Mouse (Mus musculus) gastrocnemius, adult 2 months (tissue): ENCODE data around the gene Acot3. TPM values are rescaled to one million over a fixed set of nuclear protein-coding genes. Genes with fewer than 3 reads are reported as not detected.
A peak's percentile ranks its signal among the peaks of the same experiment; 100 is the strongest.
"Not testable (repeated sequence)": the region's sequence is repeated elsewhere in the genome, so short reads cannot be mapped to it uniquely, and the experiment has no call there.

Experiments used
- DNase-seq: peaks from one replicate; pipeline ENCODE4 v3.0.0; 2022
- H3K27ac ChIP-seq: fragments of 200-600 bp; 2 replicates; pipeline ENCODE4 v1.8.1; 2022; ENCODE audit warnings: mild to moderate bottlenecking
- H3K4me3 ChIP-seq: fragments of 200-600 bp; 2 replicates; pipeline ENCODE4 v1.8.1; 2022; ENCODE audit warnings: mild to moderate bottlenecking, moderate library complexity
- CTCF ChIP-seq: fragments of 200-600 bp; IDR thresholded peaks from 2 replicates; pipeline ENCODE4 v1.8.1; 2022; ENCODE audit warnings: antibody characterized with exemption, mild to moderate bottlenecking, moderate library complexity
- intact Hi-C: fragments of 180-260 bp; cut with DNase I; formaldehyde crosslinking; loops from one replicate; pipeline ENCODE4 v1.15.1; 2025
- total RNA-seq, 2 experiments: library from RNA; stranded (reverse); gene quantifications; 2 replicates each; pipeline ENCODE4 v1.2.3; 2021

Acot3 gene
- total RNA-seq, 2 experiments from 2014 or later: not detected

- Histone ChIP-seq H3K27ac (no peak overlapping the region), H3K4me3 (no peak overlapping the region)
- TF ChIP-seq CTCF: no peak
- no peak for DNase-seq
- intact Hi-C loops: no loop called here
Observed at GRCm38 (mm10) chr12:84025888-84026287, 26.1 kb upstream of the Acot3 start.

- DNase-seq, H3K4me3 ChIP-seq, H3K27ac ChIP-seq, intact Hi-C loops: not testable (repeated sequence)
Observed at GRCm38 (mm10) chr12:84028328-84028727, 23.6 kb upstream of the Acot3 start.

DNA sequence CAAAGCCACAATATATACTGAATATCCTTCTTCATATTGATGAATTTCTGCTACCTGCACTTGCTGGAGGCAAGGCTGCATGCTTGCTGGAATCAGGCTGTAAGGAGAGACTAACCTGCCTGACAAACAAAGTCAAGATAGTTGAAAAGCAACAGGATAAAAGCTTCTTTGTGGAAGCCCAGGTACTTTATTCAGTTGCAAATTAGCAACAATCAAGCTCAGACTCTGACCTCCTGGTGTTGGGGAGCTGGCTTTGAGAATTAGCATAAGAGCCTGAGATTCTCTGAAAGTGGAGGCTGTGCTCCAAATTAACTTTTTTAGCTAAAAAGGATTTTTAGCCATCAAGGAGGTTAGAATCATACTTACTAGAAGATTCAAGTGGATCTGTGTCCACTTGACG is 22.9 kb upstream of the Acot3 start:
- intact Hi-C loops, H3K27ac ChIP-seq, DNase-seq, H3K4me3 ChIP-seq: not testable (repeated sequence)

DNA sequence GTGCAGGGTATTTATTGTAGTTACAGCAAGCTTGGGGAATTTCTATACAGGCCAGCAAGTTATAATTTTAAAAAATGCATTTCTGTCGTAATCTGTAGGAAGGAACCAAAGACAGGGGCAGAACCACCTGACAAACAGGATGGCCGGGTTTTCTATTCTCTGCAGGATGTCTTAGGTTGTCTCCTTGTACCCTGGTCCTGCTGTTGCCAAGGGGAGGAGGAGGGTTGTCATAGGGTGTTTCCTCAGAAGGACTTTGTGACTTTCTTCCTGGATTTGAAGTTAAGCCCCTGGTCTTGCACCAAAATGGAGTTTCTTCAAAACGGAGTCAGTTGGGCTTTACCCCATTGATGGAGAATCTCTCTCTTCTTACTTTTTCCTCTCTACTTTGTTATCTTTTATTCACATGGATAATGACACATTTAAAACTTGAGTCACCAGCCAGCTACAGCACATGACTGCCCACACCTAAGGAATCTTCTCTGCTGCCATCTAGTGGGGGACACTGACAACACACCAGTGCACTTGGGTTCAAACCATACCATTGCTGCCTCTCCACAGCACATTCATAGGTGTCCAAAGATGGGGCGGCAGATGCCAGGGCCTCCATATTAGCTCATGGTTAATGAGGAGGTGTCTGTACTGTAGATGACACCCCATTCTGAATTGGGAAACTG is 21.1 kb upstream of the Acot3 start:
- intact Hi-C loops: loop anchor here (5.0 to 10.0 kb wide), 2 partner anchors 43 to 316 kb away; partner anchors contain the start of gene Acot2
- peak; percentile 94 for TF ChIP-seq CTCF
- no peak overlapping the region for H3K4me3 ChIP-seq
- no peak overlapping the region for H3K27ac ChIP-seq
- peak; percentile 74 for DNase-seq

DNA sequence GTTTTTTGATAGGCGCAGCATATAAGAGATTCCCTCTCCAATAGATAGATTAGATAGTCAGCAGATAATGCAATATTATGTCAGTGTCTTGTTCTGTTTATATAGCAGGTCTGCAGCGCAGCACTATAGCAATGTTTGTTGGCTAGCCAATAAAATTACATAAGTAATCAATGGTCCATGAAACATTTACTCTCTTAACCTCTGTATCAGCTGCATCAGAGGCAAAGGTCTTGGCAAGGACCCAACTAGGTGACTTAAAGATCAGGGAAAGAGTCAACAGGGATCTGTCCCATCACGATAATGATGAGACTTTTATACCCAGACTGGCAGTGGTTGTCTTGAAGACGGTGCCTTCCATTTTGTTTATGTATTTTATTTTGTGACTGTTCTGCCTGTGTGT is 19.1 kb upstream of the Acot3 start:
- H3K4me3 ChIP-seq: no peak overlapping the region
- DNase-seq: no peak
- intact Hi-C loops: loop anchor here (1.0 to 10.0 kb wide), 3 partner anchors 46 to 318 kb away; partner anchors contain the start of gene Acot2
- TF ChIP-seq CTCF: no peak
- H3K27ac ChIP-seq: no peak overlapping the region

DNA sequence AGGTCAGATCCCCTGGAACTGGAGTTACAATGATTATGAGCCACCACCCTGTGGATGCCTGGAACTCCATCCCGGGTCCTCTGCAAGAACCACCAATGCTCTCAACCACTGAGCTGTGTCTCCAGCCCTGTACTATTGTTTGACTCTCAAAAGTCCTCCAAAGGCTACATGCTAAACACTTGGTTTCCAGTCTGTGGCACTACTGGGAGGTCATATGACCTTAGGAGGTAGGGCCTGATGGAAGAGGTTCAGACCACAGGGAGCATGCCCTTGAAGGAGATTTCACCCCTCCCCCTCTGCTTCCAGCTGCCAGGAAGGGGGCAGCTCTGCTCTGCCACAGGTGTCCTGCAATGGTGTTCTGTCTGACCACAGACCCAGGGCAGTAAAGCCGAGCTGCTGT is 18.6 kb upstream of the Acot3 start:
- not testable (repeated sequence) for DNase-seq, H3K27ac ChIP-seq, H3K4me3 ChIP-seq
- intact Hi-C loops: loop anchor here (5.0 to 10.0 kb wide), 2 partner anchors 46 to 319 kb away; partner anchors contain the start of gene Acot2

- intact Hi-C loops: loop anchor here (5.0 to 10.0 kb wide), 2 partner anchors 47 to 319 kb away; partner anchors contain the start of gene Acot2
- no peak for DNase-seq
- H3K4me3 ChIP-seq: no peak overlapping the region
- no peak for TF ChIP-seq CTCF
- H3K27ac ChIP-seq: no peak overlapping the region
Observed at GRCm38 (mm10) chr12:84034108-84034507, 17.8 kb upstream of the Acot3 start.

DNA sequence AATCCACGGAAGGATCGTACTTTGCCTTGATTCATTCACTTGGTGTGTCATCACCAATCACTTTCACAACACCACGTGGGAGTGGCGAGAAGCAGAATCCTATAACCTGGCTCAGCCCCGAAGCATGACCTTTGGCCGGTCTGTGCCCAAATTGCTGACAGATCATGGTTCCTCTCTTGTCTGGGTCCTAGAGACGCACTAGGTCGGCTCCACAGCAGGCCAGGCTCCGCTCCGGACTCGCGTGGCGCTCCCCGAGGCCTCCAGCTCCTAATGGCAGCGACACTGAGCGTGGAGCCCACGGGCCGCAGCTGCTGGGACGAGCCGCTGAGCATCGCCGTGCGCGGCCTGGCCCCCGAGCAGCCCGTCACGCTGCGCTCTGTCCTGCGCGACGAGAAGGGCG is 13.7 kb upstream of the Acot3 start, which contains the start of gene Acot4:
Gene Acot4 (plus strand): TSS at position 139 of the 400 bp plus-strand sequence.
- intact Hi-C loops: loop anchor here (10.0 kb wide), 1 partner anchor 323 kb away; no protein-coding TSS in a partner anchor
- Histone ChIP-seq H3K27ac (peak within 1 kb of the TSS; percentile 28; the same call in 1 of the 2 replicates), H3K4me3 (peak within 1 kb of the TSS; percentile 74)
- not testable (repeated sequence) for DNase-seq

DNA sequence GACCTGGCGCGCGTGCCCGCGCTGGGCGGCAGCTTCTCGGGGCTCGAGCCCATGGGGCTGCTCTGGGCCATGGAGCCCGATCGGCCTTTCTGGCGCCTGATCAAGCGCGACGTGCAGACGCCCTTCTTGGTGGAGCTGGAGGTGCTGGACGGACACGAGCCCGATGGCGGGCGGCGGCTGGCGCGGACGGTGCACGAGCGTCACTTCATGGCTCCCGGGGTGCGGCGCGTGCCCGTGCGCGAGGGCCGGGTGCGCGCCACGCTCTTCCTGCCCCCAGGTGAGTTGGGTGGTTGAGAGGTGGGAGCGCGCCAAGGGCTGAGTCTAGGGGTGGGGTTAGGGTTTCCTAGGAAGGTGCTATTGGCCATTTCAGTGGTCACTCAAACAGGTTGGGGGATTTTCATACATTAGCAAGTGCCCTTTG is 13.2 kb upstream of the Acot3 start, which contains the start of gene Gm49366:
Gene Gm49366 (plus strand): TSS at position 245 of the 421 bp plus-strand sequence.
- intact Hi-C loops: loop anchor here (10.0 kb wide), 1 partner anchor 324 kb away; no protein-coding TSS in a partner anchor
- H3K4me3 ChIP-seq: peak within 1 kb of the TSS; percentile 74
- peak; percentile 47 for DNase-seq
- peak within 1 kb of the TSS; percentile 28; the same call in 1 of the 2 replicates for H3K27ac ChIP-seq

GRCm38 (mm10) chr12:84042248-84042647 is 9.7 kb upstream of the Acot3 start:
- intact Hi-C loops: no loop called here
- no peak for DNase-seq
- Histone ChIP-seq H3K4me3 (no peak overlapping the region), H3K27ac (no peak overlapping the region)
- TF ChIP-seq CTCF: no peak

DNA sequence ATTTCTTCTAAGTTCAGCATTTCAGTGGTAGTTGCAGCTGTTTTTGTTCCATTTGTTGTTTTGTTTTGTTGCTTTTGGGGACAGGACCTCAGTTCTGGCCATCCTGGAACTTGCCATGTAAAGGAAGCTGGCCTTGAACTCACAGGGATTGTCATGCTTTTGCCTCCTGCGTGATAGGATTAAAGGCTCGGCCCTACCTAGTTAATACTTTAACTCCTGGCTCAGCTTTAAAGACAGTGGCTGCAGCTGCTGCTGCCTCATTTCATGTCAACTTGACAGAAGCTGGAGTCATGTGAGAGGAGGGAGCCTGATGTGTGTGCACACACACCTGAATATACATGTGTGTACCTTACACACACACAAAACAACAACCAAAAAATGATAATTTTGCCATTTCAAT is 7.9 kb upstream of the Acot3 start:
- TF ChIP-seq CTCF: no peak
- intact Hi-C loops: no loop called here
- no peak overlapping the region for H3K27ac ChIP-seq
- no peak for DNase-seq
- H3K4me3 ChIP-seq: no peak overlapping the region

DNA sequence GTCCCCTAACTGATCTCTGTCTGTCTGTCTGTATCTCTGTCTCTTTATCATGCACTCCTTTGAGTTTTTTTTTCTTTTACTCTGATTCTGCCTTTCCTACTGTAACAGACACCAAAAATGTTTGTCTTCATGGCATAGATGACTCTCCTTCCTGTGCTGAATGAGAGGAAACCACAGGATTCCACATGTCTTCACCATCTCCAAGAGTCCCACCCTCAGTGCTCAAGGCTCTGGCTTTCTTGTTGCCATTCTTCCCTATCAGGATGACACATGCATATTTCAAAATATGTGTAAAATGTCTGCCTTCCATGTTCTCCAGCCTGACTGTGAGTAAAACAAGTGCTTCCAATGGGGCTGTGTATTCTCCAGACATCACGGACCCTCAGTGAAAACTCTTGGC is 5.0 kb upstream of the Acot3 start:
- intact Hi-C loops: no loop called here
- no peak overlapping the region for H3K27ac ChIP-seq

DNA sequence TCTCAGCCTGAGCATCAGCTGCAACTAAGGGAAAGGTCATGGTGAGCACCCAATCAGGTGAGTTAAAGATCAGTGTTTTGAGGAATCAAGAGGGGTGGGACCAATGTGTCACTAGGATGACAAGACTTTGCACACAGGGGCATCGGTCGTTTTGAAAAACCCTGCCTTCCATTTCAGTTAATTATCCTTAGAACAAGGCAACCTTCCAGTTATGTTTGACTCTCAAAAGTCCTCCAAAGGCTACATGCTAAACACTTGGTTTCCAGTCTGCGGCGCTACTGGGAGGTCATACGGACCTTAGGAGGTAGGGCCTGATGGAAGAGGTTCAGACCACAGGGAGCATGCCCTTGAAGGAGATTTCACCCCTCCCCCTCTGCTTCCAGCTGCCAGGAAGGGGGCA is 1.2 kb upstream of the Acot3 start:
- H3K4me3 ChIP-seq, DNase-seq, H3K27ac ChIP-seq, intact Hi-C loops: not testable (repeated sequence)

More for the DNA sequence above, 5.0 kb upstream of the Acot3 start:
- H3K4me3 ChIP-seq: no peak overlapping the region
- no peak for DNase-seq
- no peak for TF ChIP-seq CTCF

- intact Hi-C loops: no loop called here
- no peak for TF ChIP-seq CTCF
- Histone ChIP-seq H3K4me3 (no peak overlapping the region), H3K27ac (no peak overlapping the region)
- DNase-seq: no peak
Observed at GRCm38 (mm10) chr12:84052609-84053008, 665 bp downstream of the Acot3 start.
